Mouse (Mus musculus) CH12.LX (cell line): ENCODE measurements around the gene Sgca. TPM values are rescaled to one million over a fixed set of nuclear protein-coding genes. Genes with fewer than 3 reads are reported as not detected.
A peak's percentile ranks its signal among the peaks of the same experiment; 100 is the strongest.

Source experiments
- DNase-seq: peaks from one replicate; pipeline ENCODE4 v3.0.0-alpha.2; 2013; ENCODE audit errors: extremely low read depth
- H3K27ac ChIP-seq: 2 replicates; pipeline ENCODE4 v1.5.1; 2012; ENCODE audit warnings: low read depth, mild to moderate bottlenecking, control low read depth, moderate library complexity; ENCODE audit not compliant: insufficient read depth
- H3K27me3 ChIP-seq: replicated peaks from 2 replicates; pipeline ENCODE3; 2012; ENCODE audit warnings: inconsistent platforms
- H3K36me3 ChIP-seq, 2 experiments: replicated peaks in 1 of 2; 2 replicates each; pipeline versions ENCODE3 to v1.6.1; 2012; ENCODE audit warnings: inconsistent platforms in 1 of 2, low read length in 1 of 2, mild to moderate bottlenecking in 1 of 2, mixed read lengths in 1 of 2, moderate library complexity in 1 of 2; ENCODE audit not compliant: control insufficient read depth in 1 of 2, insufficient read depth in 1 of 2
- H3K4me1 ChIP-seq, 2 experiments: 2 replicates each; pipeline ENCODE4 v1.6.1; 2012; ENCODE audit warnings: inconsistent platforms in 1 of 2, moderate library complexity in 1 of 2; ENCODE audit not compliant: insufficient read depth in 2 of 2, control insufficient read depth in 1 of 2
- H3K4me2 ChIP-seq: 2 replicates; pipeline ENCODE4 v1.6.1; 2012; ENCODE audit warnings: low read depth, mild to moderate bottlenecking, control low read depth; ENCODE audit not compliant: poor library complexity, insufficient read depth, severe bottlenecking
- H3K4me3 ChIP-seq, 3 experiments: fragments of 150-350 bp in 1 of 3; sonication (generic) in 1 of 3; replicated peaks in 1 of 3; 2 replicates each; pipeline versions ENCODE3 to v1.5.1; 2011 to 2012; ENCODE audit warnings: low read depth in 2 of 3, low read length in 2 of 3, mild to moderate bottlenecking in 2 of 3, moderate library complexity in 2 of 3, control low read depth in 1 of 3, improper control_type of control experiment in 1 of 3, inconsistent platforms in 1 of 3, mixed read lengths in 1 of 3; ENCODE audit not compliant: poor library complexity in 1 of 3
- H3K79me2 ChIP-seq: replicated peaks from 2 replicates; pipeline ENCODE4 v1.6.1; 2012; ENCODE audit warnings: mild to moderate bottlenecking, moderate library complexity; ENCODE audit not compliant: control insufficient read depth, poor library complexity, insufficient read depth, severe bottlenecking; ENCODE audit errors: extremely low read depth
- H3K9ac ChIP-seq: 2 replicates; pipeline ENCODE4 v1.6.1; 2012; ENCODE audit warnings: low read depth, mild to moderate bottlenecking, control low read depth, moderate library complexity; ENCODE audit not compliant: insufficient read depth
- H3K9me3 ChIP-seq: replicated peaks from 2 replicates; pipeline ENCODE3; 2012; ENCODE audit warnings: low read length, inconsistent platforms, mixed read lengths
- CTCF ChIP-seq, 2 experiments: IDR thresholded peaks in 1 of 2; conservative IDR thresholded peaks in 1 of 2; 2 replicates each; pipeline ENCODE4 v1.5.1; 2011 to 2012; ENCODE audit warnings: low read depth in 2 of 2, low read length in 2 of 2, improper control_type of control experiment in 1 of 2, inconsistent platforms in 1 of 2, mild to moderate bottlenecking in 1 of 2, moderate library complexity in 1 of 2
- EP300 ChIP-seq: IDR thresholded peaks from 2 replicates; pipeline ENCODE4 v1.6.1; 2011; ENCODE audit warnings: low read length, improper control_type of control experiment
- ETS1 ChIP-seq: conservative IDR thresholded peaks from 2 replicates; pipeline ENCODE4 v1.6.1; 2012; ENCODE audit warnings: low read depth, mild to moderate bottlenecking, inconsistent platforms, low read length, improper control_type of control experiment, moderate library complexity
- NRF1 ChIP-seq: IDR thresholded peaks from 2 replicates; pipeline ENCODE4 v1.6.1; 2014; ENCODE audit warnings: low read depth, mild to moderate bottlenecking, inconsistent platforms, low read length, improper control_type of control experiment, moderate library complexity
- RAD21 ChIP-seq: IDR thresholded peaks from 2 replicates; pipeline ENCODE4 v1.6.1; 2011; ENCODE audit warnings: low read depth, mild to moderate bottlenecking, low read length, improper control_type of control experiment, moderate library complexity
- SMC3 ChIP-seq: IDR thresholded peaks from 2 replicates; pipeline ENCODE4 v1.6.1; 2011; ENCODE audit warnings: low read depth, low read length, improper control_type of control experiment
- TBP ChIP-seq: conservative IDR thresholded peaks from 2 replicates; pipeline ENCODE4 v1.6.1; 2011; ENCODE audit warnings: low read depth, low read length, improper control_type of control experiment
- UBTF ChIP-seq: IDR thresholded peaks from 2 replicates; pipeline ENCODE4 v1.6.1; 2012; ENCODE audit warnings: low read depth, mild to moderate bottlenecking, inconsistent platforms, low read length, improper control_type of control experiment, moderate library complexity
- ZC3H11A ChIP-seq: IDR thresholded peaks from 2 replicates; pipeline ENCODE4 v1.6.1; 2012; ENCODE audit warnings: low read depth, mild to moderate bottlenecking, inconsistent platforms, low read length, improper control_type of control experiment
- dilution Hi-C: fragments of 300-500 bp; cut with MboI; formaldehyde crosslinking; loops from 2 replicates; pipeline ENCODE4 v1.14.3; 2020; ENCODE audit warnings: low sequenced_read_pairs; ENCODE audit not compliant: extremely low pct_unique_long_range_greater_than_20kb, extremely low pct_ligation_motif_present
- in situ Hi-C: fragments of 300-500 bp; cut with MboI; formaldehyde crosslinking; loops from 3 replicates; pipeline ENCODE4 v1.14.3; 2019; ENCODE audit warnings: low sequenced_read_pairs, low pct_ligation_motif_present, low pct_unique_long_range_greater_than_20kb, mixed read lengths
- polyA plus RNA-seq: library from polyadenylated mRNA; unstranded; fragments of >175 nt; gene quantifications from 2 replicates; pipeline ENCODE4 v1.2.1, GENCODE M21; 2012; ENCODE audit warnings: low read depth; ENCODE audit not compliant: insufficient read length
- total RNA-seq, 2 experiments: library from RNA; depleted of rRNA; stranded (reverse); fragments of 300-350 nt in 1 of 2; fragments of >200 nt in 1 of 2; gene quantifications; 2 replicates each; pipeline ENCODE4 v1.2.3; 2012 to 2014

The Sgca gene
- total and polyA plus RNA-seq, 3 experiments = 0.08 to 0.39 TPM; not detected in 1

- H3K27ac ChIP-seq = no peak overlapping the region
- peaks cover 41 to 84% of the 10 kb centered on the region in 2 experiments for H3K36me3 ChIP-seq
- H3K4me3 ChIP-seq = no peak overlapping the region
- no peak for DNase-seq
- H3K27me3 ChIP-seq = no peaks in the 10 kb centered on the region
- in situ Hi-C loops (no loop called here), dilution Hi-C loops (no loop called here)
- H3K79me2 ChIP-seq = no peaks in the 10 kb centered on the region
- H3K9me3 ChIP-seq = no peaks in the 10 kb centered on the region
- peaks cover 8 to 30% of the 10 kb centered on the region in 2 experiments for H3K4me1 ChIP-seq
- TF ChIP-seq UBTF (no peak), EP300 (no peak)
- no peak overlapping the region for H3K4me2 ChIP-seq
- H3K9ac ChIP-seq = no peak overlapping the region
Observed at GRCm38 (mm10) chr11:95001584-95002347, 25.6 kb upstream of the Sgca start.

GRCm38 (mm10) chr11:95001058-95001457 lies 24.9 kb upstream of the Sgca start:
- Histone ChIP-seq H3K9me3 (no peaks in the 10 kb centered on the region), H3K4me2 (no peak overlapping the region)
- TF ChIP-seq CTCF (conservative IDR thresholded peaks at IDR 0.05 in 1 of 2, IDR thresholded peaks at IDR 0.05 in 1 of 2; ENCODE audit: low read depth in 2 of 2, low read length in 2 of 2) (peak; percentile 96 to 98), EP300 (no peak), TBP (no peak), NRF1 (peak; percentile 67), RAD21 (peak; percentile 91), SMC3 (peak; percentile 90)
- TF ChIP-seq, all 38 proteins: peak for 4
- Histone ChIP-seq H3K4me3 (no peak overlapping the region), H3K9ac (no peak overlapping the region), H3K36me3 (peaks cover 46 to 92% of the 10 kb centered on the region in 2 experiments), H3K27me3 (no peaks in the 10 kb centered on the region), H3K4me1 (peaks cover 8 to 26% of the 10 kb centered on the region in 2 experiments), H3K27ac (no peak overlapping the region), H3K79me2 (no peaks in the 10 kb centered on the region)
- peak; percentile 70 for DNase-seq
- dilution Hi-C loops = no loop called here
- in situ Hi-C loops = no loop called here

DNA sequence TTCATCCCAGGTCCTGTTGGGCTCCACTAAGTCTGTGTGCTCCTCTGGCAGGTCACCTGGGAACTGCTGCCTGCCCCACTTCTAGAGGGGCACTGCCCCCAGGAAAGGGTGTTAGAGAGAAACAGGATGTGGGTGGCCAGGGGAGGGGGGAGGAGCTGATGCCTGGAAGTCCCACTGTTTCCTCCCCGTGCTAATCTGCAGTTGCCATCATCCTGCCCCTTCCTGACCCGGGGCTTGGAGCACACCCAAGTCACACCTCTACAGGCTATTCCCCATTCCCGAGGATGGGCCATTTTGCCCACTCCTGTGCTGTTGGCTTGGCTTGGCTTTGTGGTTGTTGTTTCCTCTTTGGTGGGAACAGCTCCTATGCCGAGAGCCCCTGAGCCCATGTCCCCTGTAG lies 24.4 kb upstream of the Sgca start:
- DNase-seq = no peak
- Histone ChIP-seq H3K4me3 (no peak overlapping the region), H3K27me3 (no peaks in the 10 kb centered on the region), H3K4me1 (peaks cover 8 to 24% of the 10 kb centered on the region in 2 experiments), H3K27ac (no peak overlapping the region), H3K9ac (no peak overlapping the region), H3K9me3 (no peaks in the 10 kb centered on the region), H3K36me3 (peaks cover 46 to 90% of the 10 kb centered on the region in 2 experiments), H3K79me2 (no peaks in the 10 kb centered on the region), H3K4me2 (no peak overlapping the region)
- dilution Hi-C loops (no loop called here), in situ Hi-C loops (no loop called here)
- TF ChIP-seq ETS1 (no peak), ZC3H11A (no peak)
